Mouse (Mus musculus) kidney, adult 2 months (tissue): ENCODE results near the gene Sun1. TPM values are rescaled to one million over a fixed set of nuclear protein-coding genes. Genes with fewer than 3 reads are reported as not detected.
A peak's percentile ranks its signal among the peaks of the same experiment; 100 is the strongest.

Experiments used
- DNase-seq: peaks from one replicate; pipeline ENCODE4 v3.0.0; 2021
- H3K27ac ChIP-seq: fragments of 200-500 bp; 2 replicates; pipeline ENCODE4 v1.5.1; 2012; ENCODE audit warnings: low read depth, low read length, control low read depth, inconsistent platforms; ENCODE audit not compliant: insufficient read depth
- H3K27me3 ChIP-seq: fragments of 200-500 bp; replicated peaks from 2 replicates; pipeline ENCODE4 v1.6.1; 2012; ENCODE audit warnings: mild to moderate bottlenecking, moderate library complexity, low read length, inconsistent platforms; ENCODE audit not compliant: control insufficient read depth, insufficient read depth
- H3K36me3 ChIP-seq: fragments of 200-500 bp; 2 replicates; pipeline ENCODE4 v1.6.1; 2012; ENCODE audit warnings: mild to moderate bottlenecking, moderate library complexity, low read length, inconsistent platforms; ENCODE audit not compliant: control insufficient read depth, insufficient read depth
- H3K4me1 ChIP-seq: fragments of 200-500 bp; 2 replicates; pipeline ENCODE4 v1.6.1; 2011; ENCODE audit warnings: low read length; ENCODE audit not compliant: control insufficient read depth, insufficient read depth
- H3K4me3 ChIP-seq: fragments of 200-500 bp; 2 replicates; pipeline ENCODE4 v1.5.1; 2011; ENCODE audit warnings: mild to moderate bottlenecking, low read depth, low read length, control low read depth; ENCODE audit not compliant: insufficient read depth
- CTCF ChIP-seq: fragments of 200-500 bp; conservative IDR thresholded peaks from 2 replicates; pipeline ENCODE4 v1.5.1; 2011; ENCODE audit warnings: low read depth, mild to moderate bottlenecking, control low read depth, low read length, moderate library complexity, mixed read lengths; ENCODE audit not compliant: insufficient read depth, insufficient read length
- POLR2A ChIP-seq: fragments of 200-500 bp; IDR thresholded peaks from one replicate; pipeline ENCODE4 v1.6.1; 2011; ENCODE audit warnings: low read depth, low read length, control low read depth
- WGBS: fragments of 180-500 bp; shearing (Covaris S2); methylation state at CpG from one replicate; pipeline ENCODE4 v1.1.7; 2018; 5-methylcytosine and 5-hydroxymethylcytosine counted together
- polyA plus RNA-seq: library from polyadenylated mRNA; depleted of rRNA; stranded (reverse); fragments of >200 nt; gene quantifications from 2 replicates; pipeline ENCODE4 v1.2.3, GENCODE M21; 2012; rRNA removed

Gene Sun1
- polyA plus RNA-seq, 1 experiment: 40.0 TPM

- WGBS: 71% methylated on average over 6 of the region's 6 CpGs
- Histone ChIP-seq H3K27ac (no peak overlapping the region), H3K4me1 (no peaks in the 10 kb centered on the region), H3K36me3 (no peaks in the 10 kb centered on the region), H3K4me3 (no peak overlapping the region), H3K27me3 (no peaks in the 10 kb centered on the region)
- peak; percentile 77 for DNase-seq
- TF ChIP-seq CTCF: no peak
- no peak for TF ChIP-seq POLR2A
Measured at GRCm38 (mm10) chr5:139291811-139292560, 91.5 kb downstream of the Sun1 start.

- WGBS: 77% methylated on average over 2 of the region's 2 CpGs
- no peak for DNase-seq
Measured at GRCm38 (mm10) chr5:139294089-139294488, 93.7 kb downstream of the Sun1 start.

GRCm38 (mm10) chr5:139297092-139297491 is 96.7 kb downstream of the Sun1 start:
- Histone ChIP-seq H3K4me1 (peaks cover 1% of the 10 kb centered on the region; the same call in 1 of the 2 replicates), H3K36me3 (no peaks in the 10 kb centered on the region), H3K4me3 (no peak overlapping the region), H3K27ac (no peak overlapping the region), H3K27me3 (no peaks in the 10 kb centered on the region)
- TF ChIP-seq POLR2A: no peak
- TF ChIP-seq CTCF: no peak
- no peak for DNase-seq
- 73% methylated on average over 10 of the region's 10 CpGs for WGBS

More at GRCm38 (mm10) chr5:139294089-139294488, 93.7 kb downstream of the Sun1 start:
- Histone ChIP-seq H3K27ac (no peak overlapping the region), H3K27me3 (no peaks in the 10 kb centered on the region), H3K36me3 (no peaks in the 10 kb centered on the region), H3K4me1 (no peaks in the 10 kb centered on the region), H3K4me3 (no peak overlapping the region)
- TF ChIP-seq CTCF (no peak), POLR2A (no peak)

DNA sequence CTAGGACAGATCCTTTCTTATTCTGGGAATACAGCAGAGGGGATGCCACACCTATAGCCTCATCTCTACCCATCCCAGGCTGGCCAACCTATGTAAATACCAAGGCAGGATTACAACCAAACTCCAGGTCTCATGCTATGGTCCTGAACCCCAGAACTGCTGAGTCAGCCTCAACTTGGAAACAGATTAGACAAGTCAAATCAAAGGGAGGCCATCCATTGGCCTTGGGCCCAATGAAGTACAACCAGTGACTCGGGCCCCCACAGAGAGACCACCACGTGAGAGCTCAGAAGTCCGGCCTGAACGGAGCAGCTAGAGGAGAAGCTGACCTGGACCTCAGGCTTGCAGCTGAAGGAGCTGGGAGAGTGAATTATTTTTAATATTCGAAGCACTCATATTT is 97.3 kb downstream of the Sun1 start:
- H3K4me3 ChIP-seq: no peak overlapping the region
- WGBS: 73% methylated on average over 5 of the region's 5 CpGs
- no peaks in the 10 kb centered on the region for H3K36me3 ChIP-seq
- no peaks in the 10 kb centered on the region for H3K27me3 ChIP-seq
- TF ChIP-seq CTCF (no peak), POLR2A (no peak)
- H3K4me1 ChIP-seq: peaks cover 5% of the 10 kb centered on the region; the same call in 1 of the 2 replicates
- no peak for DNase-seq
- no peak overlapping the region for H3K27ac ChIP-seq

Other genes starting within 250 kb of the Sun1 start
- gene Pdgfa, start 203.3 kb upstream of the Sun1 start, polyA plus RNA-seq: 12.0 and 14.1 TPM in 2 replicates
- 6.4 and 7.1 TPM in 2 replicates for gene Prkar1b, start 50.6 kb upstream of the Sun1 start, polyA plus RNA-seq
- 16.3 and 17.5 TPM in 2 replicates for gene Dnaaf5, start 50.4 kb upstream of the Sun1 start, polyA plus RNA-seq
- gene Get4, start 51.7 kb downstream of the Sun1 start, polyA plus RNA-seq: 79.3 and 96.2 TPM in 2 replicates
- gene Adap1, start 125.0 kb downstream of the Sun1 start, polyA plus RNA-seq: 29.5 and 34.2 TPM in 2 replicates
- gene Cox19, start 150.8 kb downstream of the Sun1 start, polyA plus RNA-seq: 114 and 125 TPM in 2 replicates
- not detected in 2 replicates for gene Cyp2w1, start 152.0 kb downstream of the Sun1 start, polyA plus RNA-seq
- 39.1 and 43.0 TPM in 2 replicates for gene Gpr146, start 177.1 kb downstream of the Sun1 start, polyA plus RNA-seq
- gene C130050O18Rik, start 204.6 kb downstream of the Sun1 start, polyA plus RNA-seq: 3.0 and 4.3 TPM in 2 replicates
- gene Gper1, start 222.5 kb downstream of the Sun1 start, polyA plus RNA-seq: 2.7 and 3.8 TPM in 2 replicates